Mouse (Mus musculus): Measurements from ENCODE around the gene Gm20388.

- TF ChIP-seq CTCF (conservative IDR thresholded peaks at IDR 0.05; ENCODE audit: insufficient read depth, insufficient read length, low read depth, low read length) (no peak), POLR2A (IDR thresholded peaks at IDR 0.05; ENCODE audit: low read depth, low read length) (no peak)
These were observed 3808.1 kb downstream of the Gm20388 start for GRCm38 (mm10) chr8:123718752-123719151.

All from kidney, adult 2 months (tissue).